Mouse (Mus musculus): ENCODE measurements at regions not wholly inside any gene's neighbourhood (a gene's known extent, or its start where the extent isn't known, plus 50 kb on each side); places are given as distances from the start of the nearest gene placed in this dataset.

DNA sequence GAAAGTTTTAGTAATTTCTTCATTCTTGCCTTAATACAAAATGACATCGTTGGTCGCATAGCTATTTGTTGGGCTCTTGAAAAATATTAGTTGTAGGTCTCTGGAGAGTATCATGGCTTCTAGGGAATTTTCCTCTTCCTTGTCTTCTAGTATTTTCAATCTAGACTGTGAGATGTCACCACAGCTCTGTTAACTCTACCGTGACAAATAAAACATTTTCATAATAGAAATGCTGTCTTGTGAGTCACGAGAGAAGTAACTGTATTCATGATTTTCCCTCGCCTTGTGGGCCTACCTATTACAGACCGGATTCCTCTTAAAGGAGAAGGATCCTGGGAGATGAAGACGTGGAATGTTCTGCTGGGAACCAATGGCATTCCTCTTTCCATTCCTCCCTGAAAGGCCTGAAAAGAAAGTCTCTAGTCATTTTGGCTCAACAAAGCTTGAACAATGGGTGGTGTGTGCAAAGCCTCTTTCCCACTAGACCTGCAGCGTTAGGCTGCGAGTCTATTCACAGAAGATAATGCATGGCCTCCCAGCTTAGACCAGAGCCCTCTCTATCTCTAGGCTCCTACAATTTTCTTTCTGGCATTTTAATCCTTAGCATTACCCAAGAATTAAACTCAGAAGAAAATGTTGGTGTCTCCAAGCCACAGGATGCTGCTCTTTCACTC, 306.7 kb downstream of the Epha7 start:
- no peak overlapping the region for H3K27ac ChIP-seq (ENCODE audit: low read depth, low read length)
- no peaks in the 10 kb centered on the region for H3K9me3 ChIP-seq (ENCODE audit: control insufficient read depth, low read length)
- no peaks in the 10 kb centered on the region for H3K36me3 ChIP-seq (ENCODE audit: control insufficient read depth, insufficient read depth, low read length)
- H3K9ac ChIP-seq (ENCODE audit: low read depth, low read length): no peak overlapping the region
- no peaks in the 10 kb centered on the region for H3K4me1 ChIP-seq (replicated peaks; ENCODE audit: control insufficient read depth, insufficient read depth, low read length)
- no peak for ATAC-seq (replicated peaks; ENCODE audit: low FRiP score)
- H3K27me3 ChIP-seq (replicated peaks; ENCODE audit: control insufficient read depth, insufficient read depth, low read length): no peaks in the 10 kb centered on the region
- 69% methylated on average over 9 of the region's 9 CpGs for WGBS
- no peak overlapping the region for H3K4me3 ChIP-seq (ENCODE audit: low read depth, low read length)
- no peak overlapping the region for H3K4me2 ChIP-seq
- no peak for DNase-seq (ENCODE audit: low spot score)

- Histone ChIP-seq H3K9ac (ENCODE audit: low read depth, low read length) (no peak overlapping the region), H3K4me3 (ENCODE audit: low read depth, low read length) (no peak overlapping the region), H3K4me2 (no peak overlapping the region), H3K27me3 (replicated peaks; ENCODE audit: control insufficient read depth, insufficient read depth, low read length) (no peaks in the 10 kb centered on the region), H3K36me3 (ENCODE audit: control insufficient read depth, insufficient read depth, low read length) (no peaks in the 10 kb centered on the region), H3K27ac (ENCODE audit: low read depth, low read length) (peak overlapping the region; percentile 55), H3K4me1 (replicated peaks; ENCODE audit: control insufficient read depth, insufficient read depth, low read length) (no peaks in the 10 kb centered on the region), H3K9me3 (ENCODE audit: control insufficient read depth, low read length) (no peaks in the 10 kb centered on the region)
- 53% methylated on average over 8 of the region's 8 CpGs for WGBS
- ATAC-seq (replicated peaks; ENCODE audit: low FRiP score) (peak; percentile 98), DNase-seq (ENCODE audit: low spot score) (no peak)
These were observed 310.9 kb downstream of the Epha7 start for GRCm38 (mm10) chr4:29123697-29124377.

DNA sequence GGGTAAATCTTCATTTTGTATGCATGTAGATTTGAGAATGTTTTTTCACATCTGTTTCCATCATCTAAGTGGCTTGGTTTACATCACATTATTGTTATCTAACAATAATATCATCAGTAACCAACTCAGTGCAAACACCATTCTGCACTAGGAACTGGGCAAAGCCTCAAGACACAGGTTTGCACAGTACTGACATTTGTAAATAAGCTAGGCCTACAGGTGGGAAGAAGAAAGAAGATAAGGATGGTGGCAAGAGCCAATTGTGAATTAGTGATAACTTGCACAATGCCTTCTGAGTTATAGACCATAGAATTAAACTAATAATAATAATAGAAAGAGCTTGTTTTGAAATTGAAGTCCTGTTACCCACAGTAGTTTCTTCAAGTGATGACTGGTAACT, 317.6 kb downstream of the Epha7 start:
- Histone ChIP-seq H3K27ac (ENCODE audit: low read depth, low read length) (no peak overlapping the region), H3K9me3 (ENCODE audit: control insufficient read depth, low read length) (no peaks in the 10 kb centered on the region), H3K4me1 (replicated peaks; ENCODE audit: control insufficient read depth, insufficient read depth, low read length) (no peaks in the 10 kb centered on the region), H3K36me3 (ENCODE audit: control insufficient read depth, insufficient read depth, low read length) (no peaks in the 10 kb centered on the region), H3K4me2 (no peak overlapping the region), H3K27me3 (replicated peaks; ENCODE audit: control insufficient read depth, insufficient read depth, low read length) (no peaks in the 10 kb centered on the region), H3K4me3 (ENCODE audit: low read depth, low read length) (no peak overlapping the region), H3K9ac (ENCODE audit: low read depth, low read length) (no peak overlapping the region)
- ATAC-seq (replicated peaks; ENCODE audit: low FRiP score) (peak; percentile 56; the same call in 1 of the 2 replicates), DNase-seq (ENCODE audit: low spot score) (no peak)

- no peak overlapping the region for H3K9ac ChIP-seq (ENCODE audit: low read depth, low read length)
- H3K4me1 ChIP-seq (replicated peaks; ENCODE audit: control insufficient read depth, insufficient read depth, low read length): no peaks in the 10 kb centered on the region
- no peak overlapping the region for H3K27ac ChIP-seq (ENCODE audit: low read depth, low read length)
- H3K27me3 ChIP-seq (replicated peaks; ENCODE audit: control insufficient read depth, insufficient read depth, low read length): no peaks in the 10 kb centered on the region
- no peak overlapping the region for H3K4me3 ChIP-seq (ENCODE audit: low read depth, low read length)
- ATAC-seq (replicated peaks; ENCODE audit: low FRiP score) (no peak), DNase-seq (ENCODE audit: low spot score) (no peak)
- H3K36me3 ChIP-seq (ENCODE audit: control insufficient read depth, insufficient read depth, low read length): no peaks in the 10 kb centered on the region
- WGBS: 71% methylated on average over 21 of the region's 21 CpGs
- H3K4me2 ChIP-seq: no peak overlapping the region
- H3K9me3 ChIP-seq (ENCODE audit: control insufficient read depth, low read length): no peaks in the 10 kb centered on the region
These were observed 320.7 kb downstream of the Epha7 start for GRCm38 (mm10) chr4:29133404-29134307.

DNA sequence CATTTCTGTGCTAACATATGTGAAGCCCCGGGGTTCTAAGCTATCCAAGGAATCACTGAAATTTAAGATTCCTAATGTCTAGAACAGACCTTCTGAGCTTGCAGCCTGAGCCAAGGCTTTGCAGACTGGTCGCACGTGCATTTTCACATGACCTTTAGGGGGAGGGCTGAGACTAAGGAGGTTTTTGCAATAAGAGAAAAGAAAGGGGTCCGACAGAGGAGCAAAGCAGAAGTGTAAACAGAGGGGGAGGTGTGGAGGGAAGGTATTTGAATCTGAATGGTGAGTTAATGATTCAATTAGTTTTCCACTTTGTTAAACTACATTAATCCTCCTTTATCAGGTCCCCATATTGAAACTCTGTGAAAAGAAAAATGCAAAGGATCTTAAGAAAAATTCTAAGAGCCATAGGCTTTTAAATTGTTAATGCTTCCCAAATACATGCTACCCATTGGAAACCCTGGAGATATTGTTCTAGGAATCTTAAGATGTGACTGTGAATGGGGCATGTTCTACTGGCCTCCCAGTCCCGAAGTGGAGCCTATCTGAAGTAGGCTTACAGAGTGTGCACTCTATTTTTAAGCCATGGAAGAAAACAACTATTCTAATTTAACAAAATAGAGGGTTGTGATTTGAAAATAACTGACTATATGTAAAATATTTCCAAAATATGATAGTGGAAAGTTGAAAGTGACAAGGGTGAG, 322.9 kb downstream of the Epha7 start:
- DNase-seq (ENCODE audit: low spot score) (no peak), ATAC-seq (replicated peaks; ENCODE audit: low FRiP score) (no peak)
- H3K27me3 ChIP-seq (replicated peaks; ENCODE audit: control insufficient read depth, insufficient read depth, low read length): no peaks in the 10 kb centered on the region
- no peaks in the 10 kb centered on the region for H3K4me1 ChIP-seq (replicated peaks; ENCODE audit: control insufficient read depth, insufficient read depth, low read length)
- H3K36me3 ChIP-seq (ENCODE audit: control insufficient read depth, insufficient read depth, low read length): no peaks in the 10 kb centered on the region
- H3K4me2 ChIP-seq: no peak overlapping the region
- H3K9me3 ChIP-seq (ENCODE audit: control insufficient read depth, low read length): no peaks in the 10 kb centered on the region
- H3K9ac ChIP-seq (ENCODE audit: low read depth, low read length): no peak overlapping the region
- H3K4me3 ChIP-seq (ENCODE audit: low read depth, low read length): no peak overlapping the region
- no peak overlapping the region for H3K27ac ChIP-seq (ENCODE audit: low read depth, low read length)
- WGBS: 33% methylated on average over 5 of the region's 5 CpGs

DNA sequence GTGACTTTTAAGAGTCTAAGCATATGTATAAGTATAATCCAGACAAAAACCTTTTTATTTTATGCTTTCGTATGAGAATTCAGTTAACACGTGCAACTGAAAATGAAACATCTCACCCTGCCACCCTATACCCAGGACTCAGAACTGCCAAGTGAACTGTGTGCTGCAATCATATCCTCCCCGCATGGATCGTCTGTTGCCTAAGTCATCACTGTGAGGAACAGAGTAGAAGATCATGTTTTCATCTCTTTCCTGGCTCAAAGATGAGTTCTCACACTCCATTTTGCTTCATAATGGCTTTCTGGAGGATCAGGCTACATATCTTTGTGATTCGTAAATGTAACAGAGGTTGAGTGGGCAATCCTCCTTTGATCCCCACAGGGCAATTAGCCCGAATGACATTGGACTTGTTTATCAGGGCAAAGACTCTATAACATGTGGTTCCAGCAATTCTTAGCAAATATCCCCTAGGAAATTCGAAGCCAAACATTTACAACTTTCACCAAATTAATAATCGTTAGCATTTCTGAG, 325.9 kb downstream of the Epha7 start:
- DNase-seq (ENCODE audit: low spot score): no peak
- WGBS: 79% methylated on average over 8 of the region's 8 CpGs

DNA sequence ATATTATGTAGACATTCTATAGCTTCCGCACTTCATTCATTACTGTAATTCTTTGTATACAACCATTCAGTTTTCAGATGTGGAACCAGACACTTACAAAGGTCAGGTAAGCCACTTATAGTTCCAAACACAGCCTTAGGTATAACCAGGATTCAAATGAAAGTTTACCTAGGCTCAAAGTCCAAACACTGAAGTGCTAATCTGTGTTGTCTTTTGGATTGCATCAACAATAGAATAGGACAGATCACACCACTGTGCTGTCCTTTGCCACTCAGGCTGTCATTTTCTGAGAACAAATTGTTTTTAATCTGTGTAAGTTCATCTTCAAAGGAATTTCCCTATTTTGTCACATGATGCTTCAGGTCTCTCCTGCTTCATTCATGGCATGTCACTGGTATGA, 330.5 kb downstream of the Epha7 start:
- no peaks in the 10 kb centered on the region for H3K36me3 ChIP-seq (ENCODE audit: control insufficient read depth, insufficient read depth, low read length)
- H3K9ac ChIP-seq (ENCODE audit: low read depth, low read length): no peak overlapping the region
- H3K4me2 ChIP-seq: no peak overlapping the region
- ATAC-seq (replicated peaks; ENCODE audit: low FRiP score) (no peak), DNase-seq (ENCODE audit: low spot score) (no peak)
- H3K27me3 ChIP-seq (replicated peaks; ENCODE audit: control insufficient read depth, insufficient read depth, low read length): no peaks in the 10 kb centered on the region
- no peak overlapping the region for H3K4me3 ChIP-seq (ENCODE audit: low read depth, low read length)
- WGBS: 93% methylated on average over 1 of the region's 1 CpGs
- H3K9me3 ChIP-seq (ENCODE audit: control insufficient read depth, low read length): no peaks in the 10 kb centered on the region
- no peaks in the 10 kb centered on the region for H3K4me1 ChIP-seq (replicated peaks; ENCODE audit: control insufficient read depth, insufficient read depth, low read length)
- no peak overlapping the region for H3K27ac ChIP-seq (ENCODE audit: low read depth, low read length)

More for the DNA sequence above, 325.9 kb downstream of the Epha7 start:
- Histone ChIP-seq H3K4me2 (no peak overlapping the region), H3K27me3 (replicated peaks; ENCODE audit: control insufficient read depth, insufficient read depth, low read length) (no peaks in the 10 kb centered on the region), H3K9ac (ENCODE audit: low read depth, low read length) (no peak overlapping the region), H3K27ac (ENCODE audit: low read depth, low read length) (no peak overlapping the region), H3K4me1 (replicated peaks; ENCODE audit: control insufficient read depth, insufficient read depth, low read length) (no peaks in the 10 kb centered on the region), H3K4me3 (ENCODE audit: low read depth, low read length) (no peak overlapping the region), H3K36me3 (ENCODE audit: control insufficient read depth, insufficient read depth, low read length) (no peaks in the 10 kb centered on the region), H3K9me3 (ENCODE audit: control insufficient read depth, low read length) (no peaks in the 10 kb centered on the region)
- no peak for ATAC-seq (replicated peaks; ENCODE audit: low FRiP score)

DNA sequence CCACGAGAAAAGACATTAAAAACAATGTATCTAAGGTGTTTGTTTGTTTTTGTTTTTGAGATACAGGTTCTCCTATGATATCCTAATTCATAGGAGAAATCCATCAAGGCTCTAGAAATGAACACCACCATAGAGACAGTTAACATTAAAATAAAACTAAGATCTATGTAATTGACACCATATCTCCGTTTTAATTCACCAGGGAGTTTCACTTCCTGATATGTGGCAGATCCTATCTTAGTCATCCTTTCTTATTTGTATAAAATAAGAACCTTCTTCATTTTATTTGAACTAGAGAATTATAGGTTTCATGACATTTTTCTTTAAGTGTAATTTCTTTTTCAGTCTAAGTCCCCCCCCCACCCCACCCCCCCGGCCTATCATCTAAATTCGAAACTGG, 332.3 kb downstream of the Epha7 start:
- H3K4me1 ChIP-seq (replicated peaks; ENCODE audit: control insufficient read depth, insufficient read depth, low read length): no peaks in the 10 kb centered on the region
- H3K9me3 ChIP-seq (ENCODE audit: control insufficient read depth, low read length): no peaks in the 10 kb centered on the region
- H3K27me3 ChIP-seq (replicated peaks; ENCODE audit: control insufficient read depth, insufficient read depth, low read length): no peaks in the 10 kb centered on the region
- no peak for DNase-seq (ENCODE audit: low spot score)
- 81% methylated on average over 4 of the region's 4 CpGs for WGBS
- ATAC-seq (replicated peaks; ENCODE audit: low FRiP score): no peak
- H3K36me3 ChIP-seq (ENCODE audit: control insufficient read depth, insufficient read depth, low read length): no peaks in the 10 kb centered on the region
- no peak overlapping the region for H3K4me2 ChIP-seq
- no peak overlapping the region for H3K4me3 ChIP-seq (ENCODE audit: low read depth, low read length)
- H3K27ac ChIP-seq (ENCODE audit: low read depth, low read length): no peak overlapping the region
- no peak overlapping the region for H3K9ac ChIP-seq (ENCODE audit: low read depth, low read length)
